Mouse (Mus musculus) C2C12 (cell line): Measurements from ENCODE around the gene Cd86.

Experiments used
- CEBPB ChIP-seq: IDR thresholded peaks from one replicate; pipeline ENCODE4 v1.6.1; 2011; ENCODE audit warnings: low read depth, mild to moderate bottlenecking, control low read depth, moderate library complexity
- CTCF ChIP-seq: IDR thresholded peaks from one replicate; pipeline ENCODE4 v1.5.1; 2011; ENCODE audit not compliant: control insufficient read depth, insufficient read depth, insufficient read length
- MAX ChIP-seq: IDR thresholded peaks from one replicate; pipeline ENCODE4 v1.6.1; 2011; ENCODE audit warnings: mild to moderate bottlenecking, control low read depth

- no peak for TF ChIP-seq CTCF
- TF ChIP-seq MAX: no peak
- no peak for TF ChIP-seq CEBPB
Observed at GRCm38 (mm10) chr16:36596671-36597410, 69.0 kb downstream of the Cd86 start.
